Mouse (Mus musculus): ENCODE data around the gene Acsf3.

DNA sequence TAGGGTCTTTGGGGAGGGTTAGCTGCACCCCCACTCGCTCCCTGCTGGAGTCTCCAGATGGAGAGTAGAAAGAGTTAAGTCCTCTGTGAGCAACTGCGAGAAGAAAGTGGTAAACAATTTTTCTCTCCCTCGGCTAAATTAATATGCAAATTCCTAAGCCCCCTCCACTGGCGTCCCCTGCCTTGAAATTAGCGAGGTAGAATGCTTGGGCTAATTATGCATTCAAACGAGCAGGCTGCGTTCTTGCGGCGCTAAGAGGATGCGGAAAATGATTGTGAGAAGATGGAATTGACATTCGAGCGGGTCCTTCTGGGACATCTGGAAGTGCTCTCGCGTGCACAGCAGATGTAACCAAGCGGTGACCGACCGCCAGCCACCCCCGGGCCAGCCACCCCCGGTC lies 32.8 kb upstream of the Acsf3 start:
- TF ChIP-seq ZNF384 (IDR thresholded peaks at IDR 0.05; ENCODE audit: low read depth, low read length) (no peak), HCFC1 (IDR thresholded peaks at IDR 0.05; ENCODE audit: borderline replicate concordance, insufficient read depth, low read length) (no peak), MAFK (IDR thresholded peaks at IDR 0.05; ENCODE audit: insufficient read depth, low read depth, low read length) (no peak)
